Comparison of ENCODE assay signal across 7 mouse cellular contexts in the genomic region with DNA sequence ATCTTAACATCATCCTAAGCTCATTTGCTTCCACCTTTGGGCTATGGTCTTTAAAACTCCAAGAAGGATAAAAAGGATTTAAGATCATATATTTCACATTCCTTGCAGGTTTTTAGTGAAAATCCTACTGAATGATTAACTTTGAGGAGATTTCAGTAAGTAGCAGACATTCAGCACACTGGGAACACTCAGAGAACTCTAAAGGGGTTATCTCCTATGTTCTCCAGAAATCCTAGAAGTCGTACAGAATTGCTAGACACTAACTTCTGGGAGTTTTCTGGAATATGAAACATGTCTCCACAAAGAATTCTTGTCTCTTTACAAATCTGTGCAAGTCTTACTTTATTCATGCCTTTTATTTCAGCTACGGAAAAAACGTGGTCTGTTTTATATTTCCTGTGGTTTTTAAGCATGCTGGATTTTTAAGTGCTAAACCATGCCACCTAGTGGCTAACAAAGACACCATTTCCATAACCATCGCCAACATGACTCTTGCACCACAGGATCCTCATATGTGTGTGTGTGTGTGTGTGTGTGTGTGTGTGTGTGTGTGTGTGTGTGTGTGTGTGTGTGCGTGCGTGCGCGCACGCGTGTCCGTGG. TPM values are rescaled to one million over a fixed set of nuclear protein-coding genes. Genes with fewer than 3 reads are reported as not detected.
A peak's percentile ranks its signal among the peaks of the same experiment; 100 is the strongest.
DNase-seq lines count a peak whose midpoint lies in the region; ATAC-seq and TF ChIP-seq lines count a peak whose summit lies in the region.

No protein-coding gene starts in this region.

- no peak for DNase-seq in lung, adult 2 months
- DNase-seq in lung, postnatal 4 days: no peak
- DNase-seq in c-Kit-positive CD71-positive TER-119-negative erythroid progenitor cells, embryonic 14.5 days (ENCODE audit: low read depth): peak; percentile 1
- peak; percentile 3 for DNase-seq in retina, adult 2 months (ENCODE audit: low read depth, low spot score)
- no peak for DNase-seq in spleen, postnatal 36 days (ENCODE audit: low spot score in 2 of 2)

- H3K36me3 ChIP-seq in heart, embryonic 12.5 days: peaks cover 3% of the 10 kb centered on the region; the same call in 1 of the 2 replicates
- H3K36me3 ChIP-seq in limb, embryonic 13.5 days: peaks cover 3% of the 10 kb centered on the region; the same call in 1 of the 2 replicates

- peak overlapping the region; percentile 10 for H3K4me3 ChIP-seq in lung, adult 2 months (replicated peaks; ENCODE audit: extremely low read depth, low read depth, low read length)
- H3K4me3 ChIP-seq in heart, embryonic 12.5 days: peak overlapping the region; percentile 27
- peak overlapping the region; percentile 49 for H3K4me3 ChIP-seq in limb, embryonic 13.5 days

- H3K4me1 ChIP-seq in lung, adult 2 months (ENCODE audit: control insufficient read depth, insufficient read depth, low read length): no peaks in the 10 kb centered on the region; the same call in 1 of the 2 replicates
- 0 out of 2 replicates have a peak, but pooled peaks cover 5% of the 10 kb centered on the region for H3K4me1 ChIP-seq in heart, embryonic 12.5 days (replicated peaks)
- peaks cover 23% of the 10 kb centered on the region for H3K4me1 ChIP-seq in limb, embryonic 13.5 days

- no peaks in the 10 kb centered on the region for H3K9me3 ChIP-seq in heart, embryonic 12.5 days (replicated peaks)
- no peaks in the 10 kb centered on the region for H3K9me3 ChIP-seq in limb, embryonic 13.5 days

- peak overlapping the region; percentile 71 for H3K27ac ChIP-seq in heart, embryonic 12.5 days (ENCODE audit: poor library complexity, severe bottlenecking)
- H3K27ac ChIP-seq in limb, embryonic 13.5 days: peak overlapping the region; percentile 96

- TF ChIP-seq POLR2A in lung, adult 2 months (IDR thresholded peaks at IDR 0.05; ENCODE audit: borderline replicate concordance, extremely low read depth, low read depth, low read length): no peak

- peak overlapping the region; percentile 45; the same call in 1 of the 2 replicates for H3K9ac ChIP-seq in heart, embryonic 12.5 days
- H3K9ac ChIP-seq in limb, embryonic 13.5 days: peak overlapping the region; percentile 77

- TF ChIP-seq CTCF in lung, adult 2 months (IDR thresholded peaks at IDR 0.05; ENCODE audit: insufficient read depth, low read length): peak; percentile 27; the same call in 1 of the 2 replicates

- H3K27me3 ChIP-seq in heart, embryonic 12.5 days (replicated peaks): no peaks in the 10 kb centered on the region
- H3K27me3 ChIP-seq in limb, embryonic 13.5 days: no peaks in the 10 kb centered on the region

- ATAC-seq in heart, embryonic 12.5 days (ENCODE audit: insufficient number of reproducible peaks, low FRiP score): no peak
- peak; percentile 63; the same call in 1 of the 2 replicates for ATAC-seq in limb, embryonic 13.5 days (ENCODE audit: low FRiP score, low read depth)

- WGBS in lung, adult 2 months: 3% methylated on average over 9 of the region's 11 CpGs
- 11% methylated on average over 7 of the region's 11 CpGs for WGBS in heart, embryonic 12.5 days
- 11% methylated on average over 8 of the region's 11 CpGs for WGBS in limb, embryonic 13.5 days

- peak overlapping the region; percentile 55 for H3K4me2 ChIP-seq in heart, embryonic 12.5 days
- peak overlapping the region; percentile 63 for H3K4me2 ChIP-seq in limb, embryonic 13.5 days (replicated peaks)

RNA-seq across cellular contexts. Expression of a gene that starts 2.5 kb away (rescaled TPM):
- polyA plus RNA-seq in lung, adult 2 months (2012; rRNA removed): 94.4 and 128 TPM in 2 replicates
- 682 and 688 TPM in 2 replicates for polyA plus RNA-seq in heart, embryonic 12.5 days (2016; fragmentation: Nextera tagmentation; extraction: Ambion mirVana)
- polyA plus RNA-seq in limb, embryonic 13.5 days (2015; fragmentation: Nextera tagmentation; extraction: Ambion mirVana): 1,577 and 1,717 TPM in 2 replicates

Comparison
In these comparisons a context has a peak if more than half of its experiments do, and no peak if none do; other contexts are left out.
1. DNase-seq: peak in c-Kit-positive CD71-positive TER-119-negative erythroid progenitor cells, embryonic 14.5 days (single experiment) and retina, adult 2 months (single experiment); none in lung, adult 2 months (single experiment), lung, postnatal 4 days (0 of 2) and spleen, postnatal 36 days (0 of 2).
2. Peak in every context shown above with its lines, with median percentiles within 50 percentile points of each other: H3K4me3 ChIP-seq.